Mouse (Mus musculus): ENCODE measurements at regions not wholly inside any gene's neighbourhood (a gene's known extent, or its start where the extent isn't known, plus 50 kb on each side); places are given as distances from the start of the nearest gene placed in this dataset.
"Not testable (repeated sequence)": the region's sequence is repeated elsewhere in the genome, so short reads cannot be mapped to it uniquely, and the experiment has no call there.

DNA sequence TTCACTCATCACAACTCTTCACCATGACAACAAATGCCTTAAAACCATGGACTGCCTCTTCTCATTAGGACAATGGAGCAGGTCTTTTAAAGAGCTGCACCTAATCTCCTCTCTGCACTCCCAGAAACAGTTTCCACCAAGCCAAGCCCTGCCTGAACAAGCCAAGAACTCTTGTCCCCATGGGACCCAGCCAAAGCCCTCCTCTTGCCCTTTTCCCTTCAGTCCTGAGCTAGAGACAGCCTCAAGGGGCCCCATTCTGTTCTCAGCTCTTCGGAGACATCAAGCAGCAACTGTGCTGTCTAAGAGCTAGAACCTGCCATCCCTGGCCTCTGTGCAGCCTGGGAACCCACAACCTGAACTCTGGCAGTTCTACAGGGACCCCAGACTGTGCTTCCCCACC lies 345.0 kb upstream of the Irak1bp1 start:
- peak; percentile 2 for DNase-seq (ENCODE audit: low read depth, low spot score)

DNA sequence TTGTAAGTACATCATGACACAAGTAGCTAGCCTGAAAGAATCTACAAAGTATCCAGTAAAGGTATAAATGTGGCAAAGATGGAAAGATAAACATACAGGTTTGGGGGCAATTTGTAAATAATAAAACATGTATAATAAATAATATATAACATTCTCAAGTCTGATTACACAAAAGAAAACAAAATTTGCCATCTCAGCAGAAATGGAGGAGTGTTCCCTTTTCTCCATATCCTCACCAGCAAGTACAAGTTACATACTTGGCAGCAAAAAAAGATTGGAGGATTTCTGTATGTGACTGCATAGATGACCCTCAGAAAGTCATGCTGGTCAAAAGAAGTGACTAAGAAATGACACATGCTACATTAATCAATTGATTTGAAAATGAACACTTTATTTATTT lies 335.9 kb upstream of the Irak1bp1 start:
- DNase-seq (ENCODE audit: low read depth, low spot score) = no peak

DNA sequence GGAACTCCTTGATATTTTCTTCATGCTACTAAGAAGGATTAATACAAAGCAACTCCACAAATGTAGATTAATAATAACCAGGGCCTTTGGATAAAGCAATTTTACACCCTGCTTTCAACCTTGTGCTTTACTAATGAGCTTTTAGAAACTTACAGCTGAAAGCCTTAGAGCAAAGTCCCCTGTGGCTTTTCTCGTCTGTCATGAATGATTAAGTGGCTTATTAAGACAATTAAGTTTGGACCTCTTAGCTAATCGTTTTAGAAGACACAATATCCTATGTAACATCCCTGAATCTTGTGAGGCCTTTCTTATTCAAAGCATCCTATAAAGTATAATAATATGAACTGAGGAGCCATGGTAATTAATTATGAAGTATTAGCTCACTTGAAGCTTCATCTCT lies 319.3 kb upstream of the Irak1bp1 start:
- no peak for DNase-seq (ENCODE audit: low read depth, low spot score)

DNA sequence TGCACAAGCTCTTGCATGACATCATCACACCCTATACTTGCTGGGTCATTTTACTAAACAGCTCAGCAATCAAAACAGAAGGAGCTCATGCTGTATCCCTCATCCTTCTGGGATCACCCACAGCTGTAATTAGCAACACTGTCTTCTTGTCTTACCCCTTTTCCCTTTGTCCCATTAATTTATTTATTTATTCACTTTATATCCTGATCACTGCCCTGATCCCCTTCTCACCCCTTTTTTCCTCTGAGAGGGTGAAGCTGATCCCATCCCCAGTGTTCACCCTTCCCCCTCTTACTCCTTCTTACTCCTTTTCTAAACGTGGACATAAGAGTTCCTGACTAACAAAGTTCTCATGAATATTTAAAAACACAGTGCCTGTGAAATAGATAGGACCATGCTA lies 310.3 kb upstream of the Irak1bp1 start:
- no peak for DNase-seq (ENCODE audit: low read depth, low spot score)

DNA sequence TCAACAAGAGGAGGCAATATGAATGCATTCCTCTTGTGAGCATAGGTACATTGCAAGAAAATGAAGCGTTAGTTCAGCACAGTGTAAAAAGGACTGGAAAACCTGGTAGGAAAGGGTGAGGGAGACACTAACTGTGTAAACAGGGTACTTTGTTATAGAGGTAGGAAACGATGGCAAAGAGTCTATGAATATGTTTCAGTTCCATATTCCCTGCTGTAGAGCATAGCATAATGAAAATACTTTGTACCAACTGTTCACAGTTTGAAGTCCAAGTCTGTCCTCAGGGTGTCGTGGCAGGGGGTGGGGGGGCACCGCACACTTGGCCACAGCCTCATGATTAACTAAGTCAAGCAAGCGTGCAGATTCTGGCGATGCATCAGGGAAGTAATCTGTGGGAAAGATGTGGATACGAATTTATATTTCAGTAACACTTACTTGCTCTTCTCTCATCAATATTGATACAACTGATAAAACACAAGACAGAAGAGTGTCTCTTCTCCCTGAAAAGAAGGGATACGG lies 301.4 kb upstream of the Irak1bp1 start:
- DNase-seq (ENCODE audit: low read depth, low spot score) = no peak

DNA sequence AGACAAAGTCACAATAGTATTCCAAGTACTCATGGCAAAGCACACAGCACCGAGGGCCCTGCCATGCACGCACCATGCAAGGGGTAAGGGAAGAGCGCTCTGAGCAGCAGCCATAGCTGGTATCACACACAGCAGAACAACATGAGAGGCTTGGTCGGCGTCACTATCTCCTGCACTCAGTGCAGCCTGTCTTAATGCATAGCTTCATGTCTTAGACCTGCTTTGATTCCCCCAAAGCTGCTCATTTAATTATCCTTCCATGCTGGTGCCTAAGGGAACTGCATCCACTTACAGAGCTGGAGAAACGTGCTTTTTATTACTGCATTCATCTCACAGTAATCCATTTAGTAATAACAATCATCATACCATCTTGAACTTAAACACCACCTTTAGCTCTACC lies 276.6 kb upstream of the Irak1bp1 start:
- no peak for DNase-seq (ENCODE audit: low read depth, low spot score)

DNA sequence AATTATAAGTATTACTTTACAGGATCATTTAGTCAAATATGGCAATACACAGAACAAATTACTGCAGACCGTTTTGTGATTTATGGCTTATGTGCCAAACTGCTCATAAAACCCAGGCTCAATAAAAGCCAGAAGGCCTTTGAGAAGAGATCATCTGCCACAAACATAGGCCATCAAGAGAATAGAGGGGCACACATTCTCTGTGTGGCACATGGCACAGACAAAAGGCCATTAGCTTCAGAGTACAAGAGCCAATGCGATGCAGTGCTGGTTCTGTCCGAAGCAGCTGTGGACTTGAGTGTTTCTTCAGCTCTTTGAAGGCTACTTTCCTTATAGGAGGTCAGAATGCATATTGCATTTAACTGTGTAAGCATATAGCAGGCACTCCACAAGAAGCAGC lies 276.1 kb upstream of the Irak1bp1 start:
- no peak for DNase-seq (ENCODE audit: low read depth, low spot score)

DNA sequence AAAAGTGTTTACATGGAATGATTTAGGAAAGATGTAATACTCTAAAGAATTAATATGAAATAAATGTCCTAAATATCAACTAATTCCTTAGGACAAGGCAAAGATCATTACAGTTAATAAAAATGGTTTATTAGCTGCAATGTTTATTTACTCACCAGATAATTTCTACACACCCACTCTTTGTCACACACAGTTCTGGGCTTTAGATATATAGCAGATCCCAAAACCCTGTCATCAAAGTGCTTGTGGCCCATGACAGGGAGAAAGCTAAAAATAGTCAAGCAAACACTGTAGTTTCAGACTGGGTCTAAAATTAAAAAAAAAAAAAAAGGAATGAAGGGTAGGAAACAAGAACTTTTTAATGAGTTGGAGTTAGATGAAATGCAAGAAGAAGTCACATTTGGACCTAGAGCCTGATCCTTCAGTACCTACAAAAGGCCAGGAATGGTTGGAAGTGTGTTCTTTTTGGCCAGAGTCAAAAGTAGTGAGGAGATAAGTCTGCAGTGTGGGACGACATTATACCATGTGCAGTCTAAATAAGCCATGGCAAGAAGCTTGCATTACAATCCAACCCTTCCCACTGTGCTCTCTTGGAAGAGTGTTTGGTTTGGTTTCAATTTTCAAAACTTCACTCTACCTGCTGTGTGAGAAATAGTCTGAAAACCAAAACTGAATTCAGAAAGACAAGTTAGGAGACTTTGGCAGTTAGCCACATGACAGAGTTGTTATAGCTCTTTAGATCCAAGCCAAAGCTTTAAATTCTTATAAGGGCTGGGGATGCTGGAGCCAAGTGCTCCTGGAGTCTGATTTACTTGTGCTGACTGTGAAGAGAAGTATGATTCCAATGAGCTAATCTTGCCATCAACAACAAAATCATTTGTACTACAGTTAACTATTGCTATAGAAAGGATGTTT lies 266.5 kb upstream of the Irak1bp1 start:
- DNase-seq (ENCODE audit: low read depth, low spot score) = no peak

DNA sequence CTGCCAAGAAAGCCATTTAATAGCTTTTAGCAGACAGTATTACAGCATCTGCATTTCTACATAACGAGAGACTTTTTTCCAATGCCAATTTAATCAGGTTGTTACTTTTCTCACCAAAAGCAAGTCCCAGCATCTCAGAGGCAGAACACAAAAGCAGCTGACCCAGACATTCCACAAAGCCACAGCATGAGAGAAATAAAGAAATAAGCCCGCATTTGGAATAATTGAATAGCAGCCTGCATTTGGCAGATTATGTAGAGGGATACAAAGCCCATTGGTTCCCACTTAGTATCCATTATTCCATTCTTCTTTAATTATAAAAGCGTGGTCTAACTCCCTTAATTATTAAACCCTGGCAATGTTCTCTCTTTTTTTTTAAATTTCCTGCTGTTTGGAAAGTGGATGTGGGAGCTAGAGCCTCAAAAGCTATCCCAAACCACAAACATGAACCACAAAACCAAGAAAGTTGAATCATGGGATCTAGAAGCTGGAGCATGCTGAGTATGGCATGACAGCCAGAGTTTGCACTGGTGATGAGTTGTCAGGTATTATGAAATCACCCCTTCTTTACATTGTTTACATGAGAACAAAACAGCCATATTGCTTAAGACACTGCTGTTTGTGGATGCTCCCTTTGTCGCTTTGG lies 247.8 kb upstream of the Irak1bp1 start:
- no peak for DNase-seq (ENCODE audit: low read depth, low spot score)

DNA sequence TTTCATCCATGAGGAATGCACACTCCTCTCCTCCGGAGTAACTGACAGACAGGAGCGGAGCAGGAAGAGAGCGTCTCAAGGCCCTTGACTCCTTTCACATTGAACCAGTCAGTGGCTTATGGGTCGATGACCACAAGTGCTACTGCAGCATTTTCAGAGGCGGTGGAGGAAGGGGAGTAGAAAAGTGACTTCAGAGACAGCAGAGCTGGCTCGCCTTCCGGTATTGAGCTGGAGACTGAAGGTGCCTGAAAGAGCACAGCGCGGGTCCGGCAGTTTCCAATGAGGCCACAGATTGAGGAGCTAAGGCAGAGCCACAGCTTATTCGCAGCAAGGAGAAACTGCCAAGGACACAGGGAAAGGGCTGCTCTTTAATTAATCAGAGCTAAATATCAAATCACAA lies 220.2 kb upstream of the Irak1bp1 start:
- DNase-seq (ENCODE audit: low read depth, low spot score) = no peak

DNA sequence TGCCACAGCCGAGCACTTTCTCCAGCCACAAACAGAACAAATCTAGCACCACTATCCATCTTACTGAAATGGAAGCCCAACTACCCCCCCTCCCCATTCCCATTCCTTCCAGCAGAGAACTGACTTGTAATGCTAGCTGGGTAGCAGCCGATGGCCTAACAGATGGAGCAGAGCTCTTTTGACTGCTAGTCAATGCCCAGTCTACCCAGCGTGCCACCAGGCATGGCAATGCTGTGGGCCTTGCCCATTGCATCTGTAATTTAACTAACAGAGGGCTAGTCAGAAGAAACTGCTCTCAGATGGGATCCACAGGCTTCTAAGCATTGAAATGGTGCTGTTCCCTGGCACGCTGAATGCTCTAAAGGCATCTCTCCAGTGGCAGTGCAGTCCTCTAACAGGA lies 219.4 kb upstream of the Irak1bp1 start:
- DNase-seq (ENCODE audit: low read depth, low spot score) = no peak

DNA sequence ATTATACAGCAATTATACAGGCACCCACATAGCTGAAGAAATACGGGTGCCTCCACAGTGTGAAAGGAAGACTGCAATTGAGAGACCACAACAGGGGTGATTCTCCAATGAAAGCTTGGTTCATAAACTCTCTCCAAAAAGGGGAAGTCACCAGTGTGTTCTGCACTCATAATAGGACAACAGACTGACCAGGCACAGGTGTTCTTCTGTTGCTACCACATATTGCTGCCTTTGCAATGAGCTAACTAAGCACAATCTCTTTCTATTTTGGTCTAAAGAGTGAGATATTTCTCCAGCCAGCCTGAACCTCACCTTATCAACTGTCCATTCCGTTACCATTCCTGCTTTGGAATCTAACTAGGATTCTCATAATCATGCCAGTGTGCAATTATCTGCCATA lies 216.8 kb upstream of the Irak1bp1 start:
- no peak for DNase-seq (ENCODE audit: low read depth, low spot score)

DNA sequence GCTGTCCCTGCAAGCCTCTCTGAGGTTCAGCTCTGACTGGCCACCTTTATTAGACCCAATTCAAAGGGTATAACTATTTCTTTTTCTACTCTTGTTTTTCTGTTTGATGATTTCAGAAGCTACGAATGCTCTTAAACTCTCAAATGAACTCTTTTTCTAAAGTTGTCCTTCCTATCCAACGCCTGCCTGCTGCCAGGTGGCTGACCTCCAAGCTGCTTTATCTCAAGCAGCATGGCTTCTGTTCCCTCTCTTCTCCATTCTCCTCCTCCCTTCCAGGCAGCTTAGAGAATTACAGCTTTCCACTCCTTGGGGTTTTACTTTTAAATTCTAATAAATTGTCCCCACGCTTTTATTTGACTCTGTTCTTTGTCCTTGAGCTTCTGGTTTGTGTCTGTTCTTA lies 196.9 kb upstream of the Irak1bp1 start:
- no peak for DNase-seq (ENCODE audit: low read depth, low spot score)

DNA sequence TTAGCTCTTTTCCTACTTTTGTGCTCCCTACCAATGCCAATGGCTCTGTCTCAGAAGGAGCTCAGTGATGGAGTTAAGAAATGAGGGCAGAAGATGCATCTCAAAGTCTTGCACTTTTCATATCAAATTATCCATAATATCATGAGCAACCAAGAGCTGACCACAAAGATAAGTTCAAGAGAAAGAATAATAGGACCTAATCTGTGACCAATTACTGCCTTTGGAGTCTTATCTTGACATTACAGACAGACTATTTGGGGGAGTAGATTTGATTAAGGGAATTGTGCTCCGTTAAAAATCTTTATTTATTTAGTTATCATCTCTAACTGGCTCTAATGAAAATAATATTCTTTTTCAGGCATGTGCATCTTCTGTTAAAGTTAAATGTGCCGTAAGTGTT lies 189.1 kb upstream of the Irak1bp1 start:
- DNase-seq (ENCODE audit: low read depth, low spot score) = no peak

DNA sequence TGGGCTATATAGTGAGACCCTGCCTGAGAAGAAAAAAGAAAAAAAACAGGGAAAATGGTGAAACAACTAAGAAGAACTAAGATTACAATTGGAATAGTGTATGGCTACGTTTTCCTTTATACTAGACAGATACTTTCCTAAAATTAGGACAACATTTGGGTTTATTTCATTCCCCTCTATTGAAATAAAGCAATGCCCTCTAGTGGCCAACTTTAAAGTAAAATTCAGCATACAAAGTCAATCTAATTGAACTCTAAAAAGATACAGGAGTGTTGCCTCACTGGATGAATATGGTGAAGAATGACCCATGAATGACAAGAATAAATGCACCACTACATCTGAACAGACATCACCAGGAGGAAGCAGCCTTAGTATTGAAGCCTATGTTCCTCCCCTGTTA lies 185.4 kb upstream of the Irak1bp1 start:
- DNase-seq (ENCODE audit: low read depth, low spot score) = peak; percentile 15

DNA sequence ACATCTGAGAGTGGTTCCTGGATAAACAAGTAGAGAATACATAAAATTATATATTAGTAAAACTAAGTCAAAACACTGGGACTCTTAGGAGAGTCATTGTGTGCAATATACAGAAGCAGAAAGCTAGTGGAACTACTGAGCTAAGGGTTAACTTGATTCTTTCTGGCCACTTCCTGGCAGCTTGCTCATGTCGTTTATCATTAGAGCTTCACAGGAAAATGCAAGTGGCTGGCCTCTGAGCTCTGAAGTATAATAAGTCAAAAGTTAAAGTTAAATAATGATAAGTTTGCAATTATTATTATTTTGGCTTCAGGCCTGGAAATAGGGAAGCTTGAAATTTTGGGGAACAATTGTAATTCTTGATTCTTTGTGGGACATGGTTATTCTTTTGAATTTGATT lies 173.8 kb upstream of the Irak1bp1 start:
- not testable (repeated sequence) for DNase-seq (ENCODE audit: low read depth, low spot score)

DNA sequence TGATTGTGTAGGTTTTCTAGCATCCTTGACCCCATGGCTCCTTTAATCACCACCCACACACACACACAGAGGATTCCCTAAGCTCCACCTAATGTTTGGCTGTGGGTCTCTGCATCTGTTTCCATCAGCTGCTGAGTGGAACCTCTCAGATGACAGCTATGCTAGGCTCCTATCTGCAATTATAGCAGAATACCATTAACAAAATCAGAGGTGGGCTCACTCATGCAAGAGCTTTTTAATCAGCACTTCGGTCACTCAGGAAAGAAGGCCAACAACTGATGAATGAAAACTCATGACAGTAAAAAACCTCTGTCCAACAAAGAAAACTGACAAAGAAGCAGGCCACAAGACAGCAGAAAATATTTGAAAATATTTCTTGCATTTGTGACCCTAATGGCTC lies 147.1 kb upstream of the Irak1bp1 start:
- no peak for DNase-seq (ENCODE audit: low read depth, low spot score)

DNA sequence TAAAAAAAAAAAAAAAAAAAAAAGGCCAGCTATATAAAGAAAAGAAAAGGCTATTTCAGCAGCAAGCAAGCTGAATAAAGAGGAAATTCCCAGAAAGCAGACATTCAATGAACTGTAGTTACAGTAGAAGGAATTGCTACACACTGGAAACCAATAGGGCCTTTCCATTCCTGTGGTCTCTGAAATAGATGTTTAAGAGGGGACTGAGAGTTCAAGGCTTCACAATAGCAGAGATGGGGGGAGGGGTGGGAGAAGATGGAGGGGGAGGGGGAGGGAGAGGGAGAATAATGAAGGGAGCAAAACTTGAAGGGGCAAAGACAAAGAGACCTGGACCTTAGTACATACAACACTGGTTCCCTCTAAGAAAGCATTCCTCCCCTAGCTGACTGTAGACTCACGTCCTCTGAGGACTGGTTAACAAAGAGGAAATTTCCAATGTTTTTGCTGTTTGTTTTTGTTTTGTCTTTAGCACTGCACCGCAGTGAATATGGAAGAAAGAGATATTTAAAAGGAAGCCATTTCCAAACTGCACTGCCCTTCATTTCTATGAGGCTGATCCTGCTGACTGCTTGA lies 119.8 kb upstream of the Irak1bp1 start:
- no peak for DNase-seq (ENCODE audit: low read depth, low spot score)

DNA sequence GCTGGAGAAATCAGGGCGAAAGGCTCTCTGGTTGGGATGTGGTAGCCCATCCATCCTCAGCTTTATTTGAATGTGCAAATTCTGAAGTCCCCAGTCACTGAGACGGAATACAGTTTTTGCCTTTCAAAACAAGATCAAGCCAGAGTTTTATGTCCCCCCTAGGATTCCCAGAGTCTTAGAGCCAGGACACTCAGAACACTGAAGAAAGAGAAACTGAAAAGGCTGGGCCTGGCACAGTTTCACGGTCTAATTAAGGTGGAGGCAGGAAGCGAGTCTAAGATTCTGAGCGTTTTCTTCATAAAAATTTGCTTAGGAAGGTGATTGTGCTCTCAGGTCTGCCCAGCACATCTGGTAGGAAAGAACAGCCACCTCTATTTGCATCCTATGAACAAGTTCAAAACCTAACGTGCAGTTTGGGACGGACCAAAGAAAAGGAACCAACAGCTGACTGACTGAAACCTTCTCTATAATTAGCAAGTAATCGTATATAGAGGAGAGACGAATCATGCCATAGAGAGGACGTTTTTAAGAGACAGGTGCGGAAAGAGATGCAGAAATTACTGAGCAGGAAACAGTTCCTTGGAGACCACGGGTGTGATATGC lies 119.2 kb upstream of the Irak1bp1 start:
- DNase-seq (ENCODE audit: low read depth, low spot score) = no peak

DNA sequence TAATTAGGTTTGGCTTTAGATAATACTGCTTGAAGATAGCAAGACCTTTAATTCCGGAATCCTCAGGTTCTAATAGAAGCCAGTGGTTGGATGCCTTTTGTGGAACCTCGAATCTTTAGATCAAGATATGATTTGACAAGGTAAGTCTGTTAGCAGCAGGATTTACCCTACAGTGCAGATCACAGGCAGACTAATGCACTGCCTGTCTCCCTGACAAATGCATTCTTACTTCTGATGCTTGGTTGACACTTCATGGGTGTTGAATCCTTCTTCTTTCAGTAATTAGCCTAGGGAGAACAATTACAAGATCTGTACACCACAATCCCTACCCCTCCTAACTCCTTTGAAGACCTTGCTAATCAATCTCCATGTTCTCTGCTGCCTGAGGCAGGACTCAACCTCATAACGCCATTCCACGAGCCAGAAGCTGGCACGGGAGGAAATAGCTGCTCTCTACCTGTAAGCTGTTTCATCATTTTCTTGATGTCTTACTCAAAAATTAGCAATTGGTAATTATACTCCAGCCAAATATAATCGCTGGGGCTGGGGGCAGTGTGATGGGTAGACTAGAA lies 118.3 kb upstream of the Irak1bp1 start:
- no peak for DNase-seq (ENCODE audit: low read depth, low spot score)

DNA sequence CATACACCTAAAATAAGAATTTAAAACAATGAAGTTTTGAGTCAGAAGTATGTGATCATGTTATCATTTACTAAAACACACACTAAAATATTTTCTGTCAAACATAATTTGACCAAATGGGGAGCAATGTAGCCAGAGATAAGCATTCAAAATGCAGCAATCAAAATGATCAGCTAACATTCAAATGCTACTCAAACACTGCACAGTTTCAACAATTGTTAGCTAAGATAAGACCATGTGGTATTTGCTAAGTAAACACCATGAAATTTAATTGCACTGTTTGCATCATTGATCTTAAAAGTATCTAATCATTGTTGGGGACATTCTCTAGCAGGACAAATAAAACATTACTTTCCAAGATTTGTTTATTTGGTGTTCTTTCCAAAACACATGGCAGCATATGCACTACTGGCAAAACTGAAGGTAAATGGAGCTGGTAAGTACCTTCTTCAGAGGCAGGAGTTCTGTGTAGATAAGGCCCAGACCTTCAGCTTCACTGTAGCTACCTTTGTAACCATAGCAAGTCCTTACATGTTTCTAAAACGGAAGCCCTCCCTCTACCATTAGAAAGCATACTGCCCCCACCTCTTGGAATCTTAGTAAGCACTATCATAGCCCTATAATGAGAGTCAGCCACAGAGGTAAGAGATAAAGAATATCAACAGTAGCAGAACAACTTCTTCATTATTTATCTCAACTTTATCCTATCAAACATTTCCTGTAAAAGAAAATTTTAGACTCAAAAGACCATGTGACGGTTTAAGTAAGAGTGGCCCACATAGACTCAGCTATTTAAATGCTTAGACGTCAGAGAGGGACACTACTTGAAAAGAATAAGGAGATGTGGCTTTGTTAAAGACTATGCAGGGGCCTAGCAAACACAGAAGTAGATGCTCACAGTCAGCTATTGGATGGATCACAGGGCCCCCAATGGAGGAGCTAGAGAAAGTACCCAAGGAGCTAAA lies 116.3 kb upstream of the Irak1bp1 start:
- no peak for DNase-seq (ENCODE audit: low read depth, low spot score)

All from R1 (cell line).